Mouse (Mus musculus) megakaryocyte progenitor cell, adult 5-6 weeks (primary cell): Measurements from ENCODE around the gene Krt86. TPM values are rescaled to one million over a fixed set of nuclear protein-coding genes. Genes with fewer than 3 reads are reported as not detected.
"Not testable (repeated sequence)": the region's sequence is repeated elsewhere in the genome, so short reads cannot be mapped to it uniquely, and the experiment has no call there.

Experiments
- ATAC-seq: replicated peaks from 2 replicates; pipeline ENCODE4 v1.8.0; 2016; ENCODE audit warnings: mild to moderate bottlenecking, moderate TSS enrichment, inconsistent platforms; ENCODE audit not compliant: poor library complexity
- total RNA-seq, 2 experiments: library from RNA; stranded (forward) in 1 of 2; stranded (reverse) in 1 of 2; fragments of 157-497, 149-512 nt in 1 of 2; fragments of 200-1000 nt in 1 of 2; gene quantifications; 2 replicates each; pipeline versions ENCODE4 v1.2.3 to v1.2.4; 2015 to 2017

Krt86 gene
- total RNA-seq, 2 experiments from 2014 or later: not detected

- ATAC-seq: no peak
Measured at GRCm38 (mm10) chr15:101491431-101491830, 18.2 kb downstream of the Krt86 start, which contains the start of gene Krt83. TSS of gene Krt83 (minus strand) at chr15:101491512.

DNA sequence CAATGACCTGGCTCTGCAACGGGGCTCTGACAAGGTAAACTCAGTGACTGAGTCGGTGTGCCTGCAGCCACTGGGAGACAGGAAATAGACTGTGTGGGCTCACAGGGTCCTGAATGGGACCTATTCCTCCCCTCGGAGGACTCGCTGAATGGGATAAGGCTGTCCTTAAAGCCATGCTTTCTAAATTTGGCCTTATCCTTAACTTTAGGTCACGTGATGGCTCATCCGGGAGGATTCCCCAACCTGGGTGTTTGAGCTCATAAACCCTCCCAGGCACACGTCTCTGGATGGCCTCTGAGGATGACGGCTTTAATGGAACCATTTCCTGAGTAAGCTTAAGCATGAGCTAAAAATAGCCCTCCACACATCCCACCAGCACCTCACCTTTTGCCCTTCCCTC lies 19.4 kb downstream of the Krt86 start:
- ATAC-seq: no peak

GRCm38 (mm10) chr15:101493713-101494112 lies 20.4 kb downstream of the Krt86 start:
- ATAC-seq: no peak

DNA sequence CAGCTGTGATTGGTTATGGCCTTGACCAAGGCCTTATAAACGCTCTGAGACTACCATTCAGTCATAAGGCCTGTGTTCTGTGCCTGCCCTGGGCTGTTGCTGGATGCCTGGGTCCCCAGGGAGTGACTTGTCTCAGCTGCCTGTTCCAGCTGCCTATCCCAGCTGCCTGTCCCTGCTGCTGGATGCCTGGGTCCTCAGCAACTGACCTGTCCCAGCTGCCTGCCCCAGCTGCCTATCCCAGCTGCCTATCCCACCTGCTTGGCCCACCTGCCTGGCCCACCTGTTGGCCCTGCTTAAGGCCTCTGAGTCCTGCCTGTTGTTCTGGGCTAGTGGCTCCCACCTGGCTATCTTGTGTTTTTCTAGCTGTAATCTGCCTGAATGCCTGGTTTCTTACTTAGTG lies 20.9 kb downstream of the Krt86 start:
- no peak for ATAC-seq

- ATAC-seq: no peak
Measured at GRCm38 (mm10) chr15:101495266-101495665, 22.0 kb downstream of the Krt86 start.

DNA sequence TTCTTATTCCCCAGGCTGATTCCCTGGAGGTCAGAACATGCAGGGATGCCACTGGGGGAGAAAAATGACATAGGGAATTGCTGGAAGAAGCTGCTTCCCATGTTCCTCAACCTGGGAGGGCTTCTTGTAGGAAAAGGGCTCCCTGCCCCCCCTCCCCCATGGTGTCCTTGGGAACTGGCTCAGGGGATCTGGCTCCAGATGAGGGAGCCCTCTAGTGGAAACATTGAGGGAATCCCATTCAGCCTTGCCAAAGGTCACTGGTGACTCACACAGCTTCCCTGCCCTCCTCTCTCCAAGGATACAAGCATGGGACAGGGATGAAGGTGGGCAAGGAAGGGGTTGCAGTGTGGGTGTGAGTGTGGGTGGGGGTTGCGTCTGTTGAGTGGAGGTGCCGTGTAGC lies 23.9 kb downstream of the Krt86 start:
- peak; percentile 44; the same call in 1 of the 2 replicates for ATAC-seq

DNA sequence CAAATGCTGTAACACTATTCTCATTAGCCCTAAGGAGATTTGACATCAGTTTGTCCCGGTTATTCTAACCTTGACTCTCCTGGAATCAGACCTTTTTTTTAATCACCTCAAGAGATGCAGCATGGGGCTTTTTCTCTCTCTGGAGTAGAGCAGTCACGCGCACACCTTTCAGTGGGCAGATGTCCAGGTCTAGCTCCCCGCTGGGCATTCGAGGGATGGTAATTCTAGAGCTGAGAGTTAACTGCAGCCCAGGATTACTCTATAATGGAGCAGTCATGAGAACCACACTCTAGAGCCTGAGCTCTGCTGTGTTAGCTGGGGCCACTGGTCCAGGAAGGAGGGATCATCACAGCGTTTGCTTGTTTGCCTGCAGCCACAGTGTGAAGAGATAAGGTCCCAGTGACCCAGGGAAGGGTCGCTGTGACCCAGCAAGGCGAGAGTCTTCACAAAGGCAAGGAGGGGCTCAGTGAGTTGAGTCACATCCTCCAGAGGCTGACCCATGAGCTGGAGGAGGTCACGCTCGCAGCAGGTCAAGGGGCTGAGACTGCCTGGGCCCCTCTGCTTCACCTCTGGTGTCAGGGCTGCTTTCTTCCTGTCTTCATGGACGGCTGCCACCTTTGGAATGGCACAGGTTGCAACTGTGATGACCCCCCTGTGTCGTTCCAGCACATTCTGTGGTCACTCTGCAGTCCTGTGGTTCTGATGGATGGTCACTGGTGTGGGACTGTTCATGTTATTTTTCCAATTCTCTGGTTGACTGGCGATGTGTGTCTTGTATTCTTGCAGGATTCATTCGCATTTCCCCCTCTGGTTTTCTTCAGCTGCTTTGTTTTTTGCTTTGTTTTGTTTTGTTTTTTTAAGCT lies 33.8 kb downstream of the Krt86 start:
- no peak for ATAC-seq

DNA sequence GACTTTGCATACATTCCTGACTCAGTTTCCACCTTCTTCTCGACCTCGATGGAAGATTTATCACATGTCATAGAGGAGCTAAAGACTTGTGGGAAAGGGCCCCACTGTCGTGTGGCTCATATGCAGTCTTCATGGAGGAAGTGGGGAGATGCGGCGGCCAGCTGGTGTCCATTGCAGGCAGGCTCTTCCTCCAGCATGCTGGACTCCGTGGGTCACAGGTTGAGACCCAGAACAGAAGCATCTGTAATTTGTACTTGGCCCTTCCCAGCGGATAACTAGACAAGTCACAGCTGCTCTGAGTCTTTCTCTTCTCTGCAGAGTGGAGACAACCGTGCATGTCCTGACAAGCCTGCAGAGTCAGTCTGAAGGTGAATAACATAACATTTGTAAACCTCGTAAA lies 35.0 kb downstream of the Krt86 start:
- ATAC-seq: no peak

GRCm38 (mm10) chr15:101517161-101517560 lies 43.9 kb downstream of the Krt86 start, which contains the start of gene Gm49425:
TSS of gene Gm49425 (minus strand) at chr15:101517261.
- not testable (repeated sequence) for ATAC-seq

- peak; percentile 68 for ATAC-seq
Measured at GRCm38 (mm10) chr15:101519792-101520191, 46.5 kb downstream of the Krt86 start.

- no peak for ATAC-seq
Measured at GRCm38 (mm10) chr15:101522556-101523232, 49.4 kb downstream of the Krt86 start.

Other genes starting within 250 kb of the Krt86 start
- gene Grasp, start 249.3 kb upstream of the Krt86 start, total RNA-seq (2015): 0.98 and 1.1 TPM in 2 replicates
- 1.00 and 1.1 TPM in 2 replicates for gene Grasp, start 249.3 kb upstream of the Krt86 start, total RNA-seq (2017)
- 6.5 and 11.3 TPM in 2 replicates for gene Nr4a1, start 219.2 kb upstream of the Krt86 start, total RNA-seq (2015)
- gene Nr4a1, start 219.2 kb upstream of the Krt86 start, total RNA-seq (2017): 7.1 and 7.9 TPM in 2 replicates
- 7.9 and 13.1 TPM in 2 replicates for gene Atg101, start 189.2 kb upstream of the Krt86 start, total RNA-seq (2015)
- gene Atg101, start 189.2 kb upstream of the Krt86 start, total RNA-seq (2017): 58.6 and 63.5 TPM in 2 replicates
- not detected in 2 replicates for gene 6030408B16Rik, start 180.3 kb upstream of the Krt86 start, total RNA-seq (2015)
- gene 6030408B16Rik, start 180.3 kb upstream of the Krt86 start, total RNA-seq (2017): not detected in 2 replicates
- gene Krt80, start 103.3 kb upstream of the Krt86 start, total RNA-seq (2015): 1.8 and 3.1 TPM in 2 replicates
- 0.57 and 0.83 TPM in 2 replicates for gene Krt80, start 103.3 kb upstream of the Krt86 start, total RNA-seq (2017)
- 1.1 TPM in 1 of 2 replicates, not detected in the other for gene Krt7, start 62.4 kb upstream of the Krt86 start, total RNA-seq (2015)
- gene Krt7, start 62.4 kb upstream of the Krt86 start, total RNA-seq (2017): not detected in 2 replicates
- 0.12 TPM in 1 of 2 replicates, not detected in the other for gene Krt87, start 34.7 kb upstream of the Krt86 start, total RNA-seq (2015)
- gene Krt87, start 34.7 kb upstream of the Krt86 start, total RNA-seq (2017): not detected in 2 replicates
- not detected in 2 replicates for gene Krt88, start 25.7 kb upstream of the Krt86 start, total RNA-seq (2015)
- gene Krt88, start 25.7 kb upstream of the Krt86 start, total RNA-seq (2017): not detected in 2 replicates
- 0.29 TPM in 1 of 2 replicates, not detected in the other for gene Krt81, start 9.7 kb upstream of the Krt86 start, total RNA-seq (2015)
- gene Krt81, start 9.7 kb upstream of the Krt86 start, total RNA-seq (2017): not detected in 2 replicates
- not detected in 2 replicates for gene Krt83, start 18.0 kb downstream of the Krt86 start, total RNA-seq (2015)
- gene Krt83, start 18.0 kb downstream of the Krt86 start, total RNA-seq (2017): 0.37 and 1.1 TPM in 2 replicates
- gene Gm49425, start 43.8 kb downstream of the Krt86 start, total RNA-seq (2015): 0.64 TPM in 1 of 2 replicates, not detected in the other
- gene Gm49425, start 43.8 kb downstream of the Krt86 start, total RNA-seq (2017): not detected in 2 replicates
- not detected in 2 replicates for gene Krt84, start 59.3 kb downstream of the Krt86 start, total RNA-seq (2015)
- not detected in 2 replicates for gene Krt84, start 59.3 kb downstream of the Krt86 start, total RNA-seq (2017)
- not detected in 2 replicates for gene Krt82, start 77.2 kb downstream of the Krt86 start, total RNA-seq (2015)
- not detected in 2 replicates for gene Krt82, start 77.2 kb downstream of the Krt86 start, total RNA-seq (2017)
- not detected in 2 replicates for gene Krt90, start 89.5 kb downstream of the Krt86 start, total RNA-seq (2015)
- not detected in 2 replicates for gene Krt90, start 89.5 kb downstream of the Krt86 start, total RNA-seq (2017)
- not detected in 2 replicates for gene Krt75, start 100.4 kb downstream of the Krt86 start, total RNA-seq (2015)
- gene Krt75, start 100.4 kb downstream of the Krt86 start, total RNA-seq (2017): not detected in 2 replicates
- gene Gm5414, start 154.7 kb downstream of the Krt86 start, total RNA-seq (2015): not detected in 2 replicates
- not detected in 2 replicates for gene Gm5414, start 154.7 kb downstream of the Krt86 start, total RNA-seq (2017)
- not detected in 2 replicates for gene Gm5478, start 173.9 kb downstream of the Krt86 start, total RNA-seq (2015)
- not detected in 2 replicates for gene Gm5478, start 173.9 kb downstream of the Krt86 start, total RNA-seq (2017)
- not detected in 2 replicates for gene Krt6b, start 206.8 kb downstream of the Krt86 start, total RNA-seq (2015)
- gene Krt6b, start 206.8 kb downstream of the Krt86 start, total RNA-seq (2017): not detected in 2 replicates
- gene Krt6a, start 220.8 kb downstream of the Krt86 start, total RNA-seq (2015): not detected in 2 replicates
- not detected in 2 replicates for gene Krt6a, start 220.8 kb downstream of the Krt86 start, total RNA-seq (2017)
- not detected in 2 replicates for gene Krt5, start 239.4 kb downstream of the Krt86 start, total RNA-seq (2015)
- not detected in 2 replicates for gene Krt5, start 239.4 kb downstream of the Krt86 start, total RNA-seq (2017)